In the genomic region with DNA sequence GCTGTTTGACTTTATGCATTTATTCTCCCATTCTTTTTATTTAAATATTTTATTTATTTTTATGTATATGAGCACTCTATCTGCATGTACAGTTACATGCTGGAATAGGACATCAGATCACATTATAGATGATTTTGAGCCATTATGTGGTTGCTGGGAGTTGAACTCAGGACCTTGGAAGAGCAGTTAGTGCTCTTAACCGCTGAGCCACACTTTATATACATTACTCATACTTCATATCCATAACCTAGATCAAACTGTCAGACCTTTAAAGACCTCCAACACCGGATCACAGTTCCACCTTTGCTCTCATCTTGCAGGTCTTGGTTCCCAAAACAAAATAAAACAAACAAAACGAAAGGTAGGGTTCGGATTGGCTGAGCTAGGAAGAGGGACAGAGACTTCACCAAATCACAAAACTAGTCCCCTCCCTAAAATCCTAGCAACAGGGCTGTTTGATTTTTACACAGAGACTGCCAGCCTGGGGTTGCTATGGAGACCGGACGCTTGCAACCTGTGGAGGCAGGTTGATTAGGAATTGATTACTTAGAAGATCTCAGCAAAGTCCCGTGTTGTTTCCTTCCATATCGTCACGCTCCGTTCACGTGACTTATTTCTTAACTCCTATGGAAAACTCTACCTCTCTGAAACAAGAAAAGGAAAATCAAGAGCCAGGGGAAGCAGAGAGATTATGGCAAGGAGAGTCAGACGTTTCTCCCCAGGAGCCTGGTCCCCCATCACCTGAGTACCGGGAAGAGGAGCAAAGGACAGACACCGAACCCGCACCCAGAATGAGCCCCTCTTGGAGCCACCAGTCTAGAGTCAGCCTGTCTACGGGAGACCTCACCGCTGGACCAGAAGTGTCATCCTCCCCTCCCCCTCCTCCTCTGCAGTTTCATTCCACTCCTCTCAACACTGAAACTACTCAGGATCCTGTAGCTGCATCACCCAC, we compare ENCODE assay signal across 8 mouse cellular contexts. TPM values are rescaled to one million over a fixed set of nuclear protein-coding genes. Genes with fewer than 3 reads are reported as not detected.
A peak's percentile ranks its signal among the peaks of the same experiment; 100 is the strongest.
DNase-seq lines count a peak whose midpoint lies in the region; ATAC-seq and TF ChIP-seq lines count a peak whose summit lies in the region.

Gene Rsph4a, plus strand, starts transcription at position 582 of the 952 bp plus-strand sequence.

- ATAC-seq in hindbrain, embryonic 11.5 days (ENCODE audit: low FRiP score) = peak; percentile 94
- ATAC-seq in liver, embryonic 16.5 days (ENCODE audit: low read depth) = peak; percentile 82

- WGBS in hindbrain, embryonic 11.5 days = 6% methylated on average over 17 of the region's 17 CpGs
- WGBS in liver, embryonic 16.5 days (ENCODE audit: insufficient replicate concordance) = 8% methylated on average over 17 of the region's 17 CpGs

- no peaks in the 10 kb centered on the region for H3K4me1 ChIP-seq in embryonic fibroblast, embryonic 13.5 days (ENCODE audit: control insufficient read depth, insufficient read depth, low read length)
- H3K4me1 ChIP-seq in hindbrain, embryonic 11.5 days (replicated peaks; ENCODE audit: control insufficient read depth, insufficient read depth, low read length) = no peaks in the 10 kb centered on the region
- H3K4me1 ChIP-seq in liver, embryonic 16.5 days (ENCODE audit: control insufficient read depth, low read depth, low read length) = no peaks in the 10 kb centered on the region

- peak; percentile 66 for DNase-seq in urinary bladder, postnatal 14 days (ENCODE audit: low spot score)
- DNase-seq in urinary bladder, adult 2 months (ENCODE audit: low spot score) = no peak
- DNase-seq in hindbrain, embryonic 11.5 days (ENCODE audit: low spot score) = peak; percentile 65
- DNase-seq in layer of hippocampus, adult 2 months (ENCODE audit: low spot score in 2 of 2) = peak; percentile 66 to 83
- peak; percentile 38 for DNase-seq in ovary, postnatal 36 days (ENCODE audit: low spot score)
- no peak for DNase-seq in thymus, postnatal 0 days (ENCODE audit: low spot score)

- H3K4me3 ChIP-seq in embryonic fibroblast, embryonic 13.5 days (ENCODE audit: insufficient read depth, low read length) = peak within 1 kb of the TSS; percentile 60
- H3K4me3 ChIP-seq in hindbrain, embryonic 11.5 days (ENCODE audit: low read depth, low read length) = peak within 1 kb of the TSS; percentile 29
- H3K4me3 ChIP-seq in layer of hippocampus, adult 2 months = peak within 1 kb of the TSS; percentile 70
- peak within 1 kb of the TSS; percentile 32 for H3K4me3 ChIP-seq in liver, embryonic 16.5 days (ENCODE audit: low read depth, low read length)

- no peak within 1 kb of the TSS for H3K9ac ChIP-seq in hindbrain, embryonic 11.5 days (ENCODE audit: low read depth, low read length)
- no peak within 1 kb of the TSS for H3K9ac ChIP-seq in liver, embryonic 16.5 days (ENCODE audit: low read depth, low read length)

- TF ChIP-seq CTCF in embryonic fibroblast, embryonic 13.5 days (IDR thresholded peaks at IDR 0.05; ENCODE audit: borderline replicate concordance, insufficient read depth, low read length) = no peak
- TF ChIP-seq CTCF in layer of hippocampus, adult 2 months (conservative IDR thresholded peaks at IDR 0.05) = no peak

- H3K27me3 ChIP-seq in hindbrain, embryonic 11.5 days (ENCODE audit: control insufficient read depth, insufficient read depth, low read length) = no peaks in the 10 kb centered on the region
- no peaks in the 10 kb centered on the region for H3K27me3 ChIP-seq in liver, embryonic 16.5 days (ENCODE audit: control insufficient read depth, insufficient read depth, low read depth, low read length)

- no peaks in the 10 kb centered on the region for H3K36me3 ChIP-seq in hindbrain, embryonic 11.5 days (ENCODE audit: control insufficient read depth, insufficient read depth, low read length)
- no peaks in the 10 kb centered on the region for H3K36me3 ChIP-seq in liver, embryonic 16.5 days (ENCODE audit: control insufficient read depth, insufficient read depth)

- H3K4me2 ChIP-seq in hindbrain, embryonic 11.5 days (replicated peaks; ENCODE audit: low read depth, low read length) = peak within 1 kb of the TSS; percentile 45
- peak within 1 kb of the TSS; percentile 46 for H3K4me2 ChIP-seq in liver, embryonic 16.5 days (ENCODE audit: low read depth, low read length)

- no peak for TF ChIP-seq POLR2A in embryonic fibroblast, embryonic 13.5 days (IDR thresholded peaks at IDR 0.05; ENCODE audit: low read depth, low read length)

- no peaks in the 10 kb centered on the region for H3K9me3 ChIP-seq in hindbrain, embryonic 11.5 days (ENCODE audit: control insufficient read depth, low read length)
- H3K9me3 ChIP-seq in liver, embryonic 16.5 days (replicated peaks; ENCODE audit: control insufficient read depth, low read length) = no peaks in the 10 kb centered on the region

- H3K27ac ChIP-seq in embryonic fibroblast, embryonic 13.5 days (ENCODE audit: insufficient read depth, low read length) = no peak within 1 kb of the TSS
- H3K27ac ChIP-seq in hindbrain, embryonic 11.5 days (ENCODE audit: low read depth, low read length) = no peak within 1 kb of the TSS
- H3K27ac ChIP-seq in layer of hippocampus, adult 2 months = no peak within 1 kb of the TSS
- no peak within 1 kb of the TSS for H3K27ac ChIP-seq in liver, embryonic 16.5 days (ENCODE audit: low read length)

RNA-seq across cellular contexts. Expression of gene Rsph4a, which starts in this region (rescaled TPM):
- polyA plus RNA-seq in urinary bladder, adult 2 months (2012; rRNA removed) = 1.7 and 1.8 TPM in 2 replicates
- polyA plus RNA-seq in embryonic fibroblast, embryonic 13.5 days (2011; ENCODE audit: insufficient read length, low read depth, missing spikeins) = not detected in 2 replicates
- 1.2 and 1.4 TPM in 2 replicates for polyA plus RNA-seq in hindbrain, embryonic 11.5 days (2014; fragmentation: Nextera tagmentation; extraction: Ambion mirVana)
- 1 to 10 TPM; 5.6 to 5.8 TPM for total RNA-seq in layer of hippocampus, adult 2 months (2021)
- 0.06 TPM in 1 of 2 replicates, not detected in the other for polyA plus RNA-seq in liver, embryonic 16.5 days (2015; fragmentation: Nextera tagmentation; extraction: Ambion mirVana)
- polyA plus RNA-seq in thymus, postnatal 0 days (2015; fragmentation: Nextera tagmentation; extraction: Ambion mirVana) = 0.03 and 0.05 TPM in 2 replicates

Comparison
In these comparisons a context has a peak if more than half of its experiments do, and no peak if none do; other contexts are left out.
1. DNase-seq: peak in urinary bladder, postnatal 14 days (single experiment), hindbrain, embryonic 11.5 days (single experiment), layer of hippocampus, adult 2 months (2 of 2) and ovary, postnatal 36 days (single experiment); none in urinary bladder, adult 2 months (single experiment) and thymus, postnatal 0 days (single experiment).
2. Peak in ATAC-seq, H3K4me3 ChIP-seq and H3K4me2 ChIP-seq in liver, embryonic 16.5 days; RNA of the gene not detected or under 1 TPM.
3. Peak in every context shown above with its lines, with median percentiles within 50 percentile points of each other: H3K4me3 ChIP-seq.